Mouse (Mus musculus): Measurements from ENCODE around the gene Anks6.

GRCm38 (mm10) chr4:47051905-47052304 is 5.3 kb downstream of the Anks6 start:
- TF ChIP-seq CTCF (IDR thresholded peaks at IDR 0.05; ENCODE audit: low read depth) (no peak), EP300 (IDR thresholded peaks at IDR 0.05; ENCODE audit: low read depth) (no peak)
